Mouse (Mus musculus) bone marrow macrophage, adult 2 months (primary cell): ENCODE results near the gene Klhl1.

ENCODE experiments used
- CTCF ChIP-seq: IDR thresholded peaks from 2 replicates; pipeline ENCODE4 v1.5.1; 2012; ENCODE audit warnings: low read depth, mild to moderate bottlenecking, low read length, moderate library complexity
- POLR2A ChIP-seq: IDR thresholded peaks from 2 replicates; pipeline ENCODE4 v1.6.1; 2012; ENCODE audit warnings: mild to moderate bottlenecking, low read depth, low read length, borderline replicate concordance

GRCm38 (mm10) chr14:96499936-96500335 lies 19.0 kb downstream of the Klhl1 start:
- no peak for TF ChIP-seq POLR2A
- TF ChIP-seq CTCF = no peak
